Mouse (Mus musculus) megakaryocyte, embryonic 14.5 days (primary cell): ENCODE measurements around the gene Mfsd5.

Source experiments
- FLI1 ChIP-seq: IDR thresholded peaks from 2 replicates; pipeline ENCODE4 v1.6.1; 2012; ENCODE audit warnings: low read length, inconsistent platforms, mixed read lengths
- GATA1 ChIP-seq: IDR thresholded peaks from 3 replicates; pipeline ENCODE4 v1.6.1; 2012; ENCODE audit warnings: mixed read lengths, low read length, inconsistent platforms, borderline replicate concordance

DNA sequence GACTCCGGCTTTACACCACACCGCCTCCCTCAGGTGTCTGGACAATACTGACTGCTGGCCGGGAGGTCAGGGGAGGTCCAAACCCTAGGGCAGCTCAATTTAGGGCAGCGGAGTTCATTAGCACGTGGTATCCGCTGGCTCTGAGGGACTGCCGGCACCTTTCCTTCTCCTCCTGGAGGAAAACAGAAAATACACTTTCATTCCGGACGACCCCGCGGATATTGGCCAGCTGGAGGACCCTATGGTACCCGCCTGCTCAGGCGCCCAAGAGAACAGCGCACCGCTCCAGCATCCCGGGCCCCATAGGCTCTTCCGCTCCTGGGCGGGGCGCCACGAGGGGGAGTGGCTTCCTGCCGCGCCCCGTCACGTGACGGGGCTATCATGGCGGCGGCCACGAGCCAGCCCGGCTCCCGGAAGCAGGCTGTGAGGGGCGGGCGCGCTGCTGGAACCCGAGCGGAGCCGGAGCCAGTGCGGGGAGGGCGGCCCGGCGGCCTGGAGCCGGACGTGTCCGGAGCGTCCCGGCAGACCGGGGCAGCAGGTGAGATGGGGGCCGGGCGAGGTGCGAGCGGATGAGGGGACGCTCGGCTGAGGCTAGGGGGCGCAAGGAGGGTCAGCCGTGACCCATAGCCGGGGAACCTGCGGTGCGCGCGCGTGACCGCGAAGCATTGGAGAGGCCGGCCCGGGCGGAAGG, at the start of gene Mfsd5:
- TF ChIP-seq FLI1 = no peak
- TF ChIP-seq GATA1 = no peak
